Mouse (Mus musculus) intestine, embryonic 16.5 days (tissue): ENCODE data around the gene Npl. TPM values are rescaled to one million over a fixed set of nuclear protein-coding genes. Genes with fewer than 3 reads are reported as not detected.

Source experiments
- polyA plus RNA-seq: library from polyadenylated mRNA; unstranded; fragments of >200 nt; fragmentation: Nextera tagmentation; extraction: Ambion mirVana; gene quantifications from 2 replicates; pipeline ENCODE4 v1.2.1, GENCODE M21; 2015

Gene Npl
- polyA plus RNA-seq, 1 experiment from 2014 or later = 174 TPM

Other genes starting within 250 kb of the Npl start
- 37.1 and 44.0 TPM in 2 replicates for gene Lamc1, start 217.3 kb downstream of the Npl start, polyA plus RNA-seq
- gene Shcbp1l, start 124.9 kb downstream of the Npl start, polyA plus RNA-seq = 0.06 TPM in 1 of 2 replicates, not detected in the other
- gene Dhx9, start 62.4 kb downstream of the Npl start, polyA plus RNA-seq = 15.7 and 18.1 TPM in 2 replicates
- gene Rgs8, start 103.0 kb upstream of the Npl start, polyA plus RNA-seq = 0.09 and 0.22 TPM in 2 replicates
- 5.0 and 5.3 TPM in 2 replicates for gene Rgs16, start 190.3 kb upstream of the Npl start, polyA plus RNA-seq
- 32.4 and 35.9 TPM in 2 replicates for gene Rnasel, start 199.4 kb upstream of the Npl start, polyA plus RNA-seq